Mouse (Mus musculus) kidney, adult 2 months (tissue): Measurements from ENCODE around the gene Mcu. TPM values are rescaled to one million over a fixed set of nuclear protein-coding genes. Genes with fewer than 3 reads are reported as not detected.

Experiments
- DNase-seq: peaks from one replicate; pipeline ENCODE4 v3.0.0; 2021
- H3K27ac ChIP-seq: fragments of 200-500 bp; 2 replicates; pipeline ENCODE4 v1.5.1; 2012; ENCODE audit warnings: low read depth, low read length, control low read depth, inconsistent platforms; ENCODE audit not compliant: insufficient read depth
- H3K27me3 ChIP-seq: fragments of 200-500 bp; replicated peaks from 2 replicates; pipeline ENCODE4 v1.6.1; 2012; ENCODE audit warnings: mild to moderate bottlenecking, moderate library complexity, low read length, inconsistent platforms; ENCODE audit not compliant: control insufficient read depth, insufficient read depth
- H3K36me3 ChIP-seq: fragments of 200-500 bp; 2 replicates; pipeline ENCODE4 v1.6.1; 2012; ENCODE audit warnings: mild to moderate bottlenecking, moderate library complexity, low read length, inconsistent platforms; ENCODE audit not compliant: control insufficient read depth, insufficient read depth
- H3K4me1 ChIP-seq: fragments of 200-500 bp; 2 replicates; pipeline ENCODE4 v1.6.1; 2011; ENCODE audit warnings: low read length; ENCODE audit not compliant: control insufficient read depth, insufficient read depth
- H3K4me3 ChIP-seq: fragments of 200-500 bp; 2 replicates; pipeline ENCODE4 v1.5.1; 2011; ENCODE audit warnings: mild to moderate bottlenecking, low read depth, low read length, control low read depth; ENCODE audit not compliant: insufficient read depth
- CTCF ChIP-seq: fragments of 200-500 bp; conservative IDR thresholded peaks from 2 replicates; pipeline ENCODE4 v1.5.1; 2011; ENCODE audit warnings: low read depth, mild to moderate bottlenecking, control low read depth, low read length, moderate library complexity, mixed read lengths; ENCODE audit not compliant: insufficient read depth, insufficient read length
- POLR2A ChIP-seq: fragments of 200-500 bp; IDR thresholded peaks from one replicate; pipeline ENCODE4 v1.6.1; 2011; ENCODE audit warnings: low read depth, low read length, control low read depth
- WGBS: fragments of 180-500 bp; shearing (Covaris S2); methylation state at CpG from one replicate; pipeline ENCODE4 v1.1.7; 2018; 5-methylcytosine and 5-hydroxymethylcytosine counted together
- polyA plus RNA-seq: library from polyadenylated mRNA; depleted of rRNA; stranded (reverse); fragments of >200 nt; gene quantifications from 2 replicates; pipeline ENCODE4 v1.2.3, GENCODE M21; 2012

Gene Mcu
- polyA plus RNA-seq, 1 experiment = 16.2 TPM

DNA sequence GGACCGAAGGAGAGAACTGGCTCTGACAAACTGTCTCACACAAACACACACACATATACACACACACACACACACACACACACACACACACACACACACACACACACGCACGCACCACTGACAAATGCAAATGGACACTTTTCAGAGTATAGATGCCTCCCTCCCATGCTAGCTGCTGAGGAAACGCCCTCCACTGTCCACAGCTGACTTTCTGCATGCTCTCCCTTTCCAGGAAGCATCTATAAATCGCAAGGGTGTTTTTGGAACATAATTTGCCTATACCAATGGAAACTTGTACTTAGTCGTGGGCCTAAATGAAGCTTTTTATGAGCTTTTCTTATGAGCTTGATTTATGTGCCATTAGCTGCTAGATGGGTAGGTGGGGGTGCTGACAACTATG, 46.1 kb downstream of the Mcu start:
- 72% methylated on average over 6 of the region's 6 CpGs for WGBS
- no peak for TF ChIP-seq POLR2A
- TF ChIP-seq CTCF = no peak
- no peak overlapping the region for H3K4me3 ChIP-seq
- no peak for DNase-seq
- no peak overlapping the region for H3K27ac ChIP-seq
- no peaks in the 10 kb centered on the region; the same call in 1 of the 2 replicates for H3K4me1 ChIP-seq
- no peaks in the 10 kb centered on the region for H3K36me3 ChIP-seq
- H3K27me3 ChIP-seq = no peaks in the 10 kb centered on the region

- WGBS = 92% methylated on average over 1 of the region's 1 CpGs
- no peaks in the 10 kb centered on the region for H3K27me3 ChIP-seq
- no peaks in the 10 kb centered on the region for H3K36me3 ChIP-seq
- no peak for DNase-seq
- H3K4me1 ChIP-seq = no peaks in the 10 kb centered on the region; the same call in 1 of the 2 replicates
- H3K4me3 ChIP-seq = no peak overlapping the region
- TF ChIP-seq POLR2A (no peak), CTCF (no peak)
- H3K27ac ChIP-seq = no peak overlapping the region
Measured at GRCm38 (mm10) chr10:59569481-59569869, 47.0 kb downstream of the Mcu start.

DNA sequence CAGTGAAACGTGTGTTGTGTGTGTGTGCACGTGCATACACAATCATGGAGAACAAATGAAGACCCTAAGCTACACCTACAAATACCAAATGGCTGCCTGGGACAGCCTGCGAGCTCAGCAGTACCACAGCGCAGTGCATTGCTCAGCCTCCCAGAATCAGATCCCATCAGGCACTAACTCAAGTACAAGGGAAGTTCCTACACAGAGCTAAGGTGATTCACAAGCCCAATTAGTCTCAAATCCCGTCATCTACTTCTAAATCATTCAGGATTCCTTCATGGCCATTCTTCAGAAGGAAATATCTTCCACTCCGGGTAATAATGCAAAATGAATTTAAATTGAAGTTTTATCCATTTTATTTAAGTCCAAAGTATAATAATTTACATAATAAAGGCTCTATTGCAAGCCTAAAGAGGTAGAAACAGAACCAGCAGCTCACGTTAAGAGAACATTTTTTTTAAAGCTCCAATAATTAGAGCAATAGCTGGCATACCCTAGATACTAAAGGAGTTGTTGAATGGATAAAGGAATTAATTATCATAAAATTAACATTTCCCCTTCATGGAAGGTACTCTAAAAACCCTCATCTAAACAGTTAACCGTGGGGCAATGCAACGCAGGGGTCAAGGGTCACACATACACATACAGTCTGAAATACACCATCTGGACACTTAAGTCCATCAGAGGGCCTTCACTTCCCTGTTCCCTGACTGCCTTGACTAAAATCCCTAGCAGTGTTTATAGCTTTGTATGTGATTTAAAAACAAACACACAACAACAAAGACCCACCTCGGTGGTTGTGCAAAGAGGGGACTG, 47.6 kb downstream of the Mcu start:
- no peak overlapping the region for H3K4me3 ChIP-seq
- DNase-seq = no peak
- WGBS = 74% methylated on average over 10 of the region's 10 CpGs
- H3K4me1 ChIP-seq = no peaks in the 10 kb centered on the region; the same call in 1 of the 2 replicates
- TF ChIP-seq POLR2A = no peak
- no peaks in the 10 kb centered on the region for H3K36me3 ChIP-seq
- no peaks in the 10 kb centered on the region for H3K27me3 ChIP-seq
- no peak overlapping the region for H3K27ac ChIP-seq

- H3K27ac ChIP-seq = no peak overlapping the region
- 89% methylated on average over 13 of the region's 13 CpGs for WGBS
- no peaks in the 10 kb centered on the region for H3K36me3 ChIP-seq
- no peaks in the 10 kb centered on the region for H3K27me3 ChIP-seq
- no peaks in the 10 kb centered on the region; the same call in 1 of the 2 replicates for H3K4me1 ChIP-seq
- H3K4me3 ChIP-seq = no peak overlapping the region
- TF ChIP-seq CTCF (no peak), POLR2A (no peak)
- no peak for DNase-seq
Measured at GRCm38 (mm10) chr10:59566968-59567367, 49.5 kb downstream of the Mcu start.

DNA sequence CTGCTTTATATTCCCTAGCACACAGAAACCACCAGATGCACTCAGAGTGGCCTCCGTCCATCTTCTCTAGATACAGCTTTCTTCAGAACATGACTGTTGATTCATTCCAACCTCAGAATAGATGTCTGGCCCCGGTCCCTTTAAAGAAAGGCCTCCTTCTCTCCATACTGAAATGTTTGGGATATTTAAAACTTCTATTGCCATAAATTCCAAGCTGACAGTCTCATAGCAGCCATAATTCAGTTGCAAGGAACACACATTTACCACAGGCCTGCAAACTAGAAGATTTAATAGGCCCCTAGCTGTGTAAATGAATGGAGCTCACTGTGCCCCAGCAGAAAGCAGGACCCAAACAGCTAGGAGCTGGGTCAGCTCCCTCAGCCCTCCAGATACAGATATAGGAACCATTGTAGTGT, 50.5 kb downstream of the Mcu start:
- H3K36me3 ChIP-seq = no peaks in the 10 kb centered on the region
- DNase-seq = no peak
- H3K4me3 ChIP-seq = no peak overlapping the region
- no peaks in the 10 kb centered on the region; the same call in 1 of the 2 replicates for H3K4me1 ChIP-seq
- H3K27me3 ChIP-seq = no peaks in the 10 kb centered on the region
- no peak overlapping the region for H3K27ac ChIP-seq
- WGBS = 88% methylated on average over 2 of the region's 2 CpGs
- no peak for TF ChIP-seq CTCF
- TF ChIP-seq POLR2A = no peak

DNA sequence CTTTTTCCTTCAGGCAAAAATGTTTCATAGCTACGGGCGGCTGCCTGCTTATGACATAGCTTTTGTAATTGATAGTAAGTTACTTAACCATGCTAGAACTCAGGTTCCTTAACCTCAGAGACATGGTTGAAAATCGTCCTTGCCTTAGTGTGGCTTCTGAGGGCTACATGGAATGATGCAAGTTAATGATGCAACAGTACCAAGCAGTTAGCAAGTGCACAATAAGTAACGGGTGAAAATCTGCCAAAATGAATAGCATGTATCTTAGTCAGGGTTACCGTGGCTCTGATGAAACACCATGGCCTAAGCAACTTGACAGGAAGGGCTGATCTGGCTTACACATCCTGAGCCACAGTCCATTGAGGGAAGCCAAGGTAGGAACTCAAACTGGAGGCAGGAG, 51.9 kb downstream of the Mcu start:
- H3K4me3 ChIP-seq = no peak overlapping the region
- no peak overlapping the region for H3K27ac ChIP-seq
- no peak for DNase-seq
- H3K27me3 ChIP-seq = no peaks in the 10 kb centered on the region
- 70% methylated on average over 5 of the region's 5 CpGs for WGBS
- H3K4me1 ChIP-seq = no peaks in the 10 kb centered on the region; the same call in 1 of the 2 replicates
- TF ChIP-seq POLR2A (no peak), CTCF (no peak)
- no peaks in the 10 kb centered on the region for H3K36me3 ChIP-seq

- no peak for DNase-seq
- 57% methylated on average over 4 of the region's 4 CpGs for WGBS
- H3K4me1 ChIP-seq = no peaks in the 10 kb centered on the region
Measured at GRCm38 (mm10) chr10:59562511-59562910, 54.0 kb downstream of the Mcu start.

More at GRCm38 (mm10) chr10:59562511-59562910, 54.0 kb downstream of the Mcu start:
- H3K36me3 ChIP-seq = no peaks in the 10 kb centered on the region
- H3K27ac ChIP-seq = no peak overlapping the region
- H3K4me3 ChIP-seq = no peak overlapping the region
- no peaks in the 10 kb centered on the region for H3K27me3 ChIP-seq
- TF ChIP-seq POLR2A = no peak
- TF ChIP-seq CTCF = no peak
